Mouse (Mus musculus) bone marrow macrophage, adult 2 months (primary cell): ENCODE results near the gene C1rl. TPM values are rescaled to one million over a fixed set of nuclear protein-coding genes. Genes with fewer than 3 reads are reported as not detected.

Experiments used
- H3K27ac ChIP-seq: 2 replicates; pipeline ENCODE4 v1.5.1; 2012; ENCODE audit warnings: low read depth, low read length; ENCODE audit not compliant: insufficient read depth
- H3K4me1 ChIP-seq: 2 replicates; pipeline ENCODE4 v1.6.1; 2012; ENCODE audit warnings: low read length; ENCODE audit not compliant: control insufficient read depth, insufficient read depth
- H3K4me3 ChIP-seq: 2 replicates; pipeline ENCODE4 v1.5.1; 2012; ENCODE audit warnings: mild to moderate bottlenecking, low read length, moderate library complexity; ENCODE audit not compliant: insufficient read depth
- CTCF ChIP-seq: IDR thresholded peaks from 2 replicates; pipeline ENCODE4 v1.5.1; 2012; ENCODE audit warnings: low read depth, mild to moderate bottlenecking, low read length, moderate library complexity
- POLR2A ChIP-seq: IDR thresholded peaks from 2 replicates; pipeline ENCODE4 v1.6.1; 2012; ENCODE audit warnings: mild to moderate bottlenecking, low read depth, low read length, borderline replicate concordance
- polyA plus RNA-seq: library from polyadenylated mRNA; stranded (reverse); fragments of >200 nt; gene quantifications from 2 replicates; pipeline ENCODE4 v1.2.4, GENCODE M21; 2012; ENCODE audit not compliant: missing spikeins, insufficient read depth, insufficient read length

The C1rl gene
- polyA plus RNA-seq, result 0.97 and 1.1 TPM in 2 replicates

GRCm38 (mm10) chr6:124492842-124493561, at the start of gene C1rl:
Gene C1rl, plus strand, starts transcription at chr6:124493113.
- peak; percentile 35; the same call in 1 of the 2 replicates for TF ChIP-seq CTCF
- TF ChIP-seq POLR2A, result no peak
- Histone ChIP-seq H3K4me1 (peaks cover 20% of the 10 kb centered on the region), H3K27ac (peak within 1 kb of the TSS; percentile 90), H3K4me3 (peak within 1 kb of the TSS; percentile 29; the same call in 1 of the 2 replicates)

GRCm38 (mm10) chr6:124443338-124443737, 49.6 kb upstream of the C1rl start:
- Histone ChIP-seq H3K4me3 (no peak overlapping the region), H3K27ac (no peak overlapping the region), H3K4me1 (peaks cover 3% of the 10 kb centered on the region; the same call in 1 of the 2 replicates)
- TF ChIP-seq CTCF, result no peak
- no peak for TF ChIP-seq POLR2A

GRCm38 (mm10) chr6:124446024-124446423, 46.9 kb upstream of the C1rl start:
- TF ChIP-seq POLR2A (no peak), CTCF (no peak)
- H3K27ac ChIP-seq, result no peak overlapping the region
- H3K4me3 ChIP-seq, result no peak overlapping the region
- H3K4me1 ChIP-seq, result peaks cover 3% of the 10 kb centered on the region; the same call in 1 of the 2 replicates

GRCm38 (mm10) chr6:124446459-124446858, 46.5 kb upstream of the C1rl start:
- peaks cover 3% of the 10 kb centered on the region; the same call in 1 of the 2 replicates for H3K4me1 ChIP-seq
- H3K27ac ChIP-seq, result no peak overlapping the region
- no peak overlapping the region for H3K4me3 ChIP-seq
- TF ChIP-seq CTCF (no peak), POLR2A (no peak)

GRCm38 (mm10) chr6:124447356-124447755, 45.6 kb upstream of the C1rl start:
- no peak for TF ChIP-seq POLR2A
- TF ChIP-seq CTCF, result no peak
- Histone ChIP-seq H3K27ac (no peak overlapping the region), H3K4me3 (no peak overlapping the region), H3K4me1 (peaks cover 3% of the 10 kb centered on the region; the same call in 1 of the 2 replicates)

GRCm38 (mm10) chr6:124448186-124448852, 44.6 kb upstream of the C1rl start:
- Histone ChIP-seq H3K4me3 (no peak overlapping the region), H3K4me1 (peaks cover 3% of the 10 kb centered on the region; the same call in 1 of the 2 replicates), H3K27ac (no peak overlapping the region)
- peak; percentile 90 for TF ChIP-seq CTCF
- no peak for TF ChIP-seq POLR2A

- Histone ChIP-seq H3K27ac (no peak overlapping the region), H3K4me3 (no peak overlapping the region), H3K4me1 (peaks cover 3% of the 10 kb centered on the region; the same call in 1 of the 2 replicates)
- TF ChIP-seq POLR2A, result no peak
- no peak for TF ChIP-seq CTCF
Observed at GRCm38 (mm10) chr6:124448959-124449667, 43.8 kb upstream of the C1rl start.

- Histone ChIP-seq H3K4me3 (no peak overlapping the region), H3K4me1 (peaks cover 3% of the 10 kb centered on the region; the same call in 1 of the 2 replicates), H3K27ac (no peak overlapping the region)
- TF ChIP-seq POLR2A (no peak), CTCF (no peak)
Observed at GRCm38 (mm10) chr6:124449668-124450383, 43.1 kb upstream of the C1rl start.

- Histone ChIP-seq H3K27ac (no peak overlapping the region), H3K4me1 (no peaks in the 10 kb centered on the region), H3K4me3 (no peak overlapping the region)
- TF ChIP-seq CTCF (no peak), POLR2A (no peak)
Observed at GRCm38 (mm10) chr6:124451995-124452394, 40.9 kb upstream of the C1rl start.

GRCm38 (mm10) chr6:124453756-124454155, 39.2 kb upstream of the C1rl start:
- TF ChIP-seq POLR2A (no peak), CTCF (no peak)
- Histone ChIP-seq H3K27ac (no peak overlapping the region), H3K4me3 (no peak overlapping the region), H3K4me1 (no peaks in the 10 kb centered on the region)
